Mouse (Mus musculus) embryonic facial prominence, embryonic 11.5 days (tissue): ENCODE measurements around the gene Tsga10. TPM values are rescaled to one million over a fixed set of nuclear protein-coding genes. Genes with fewer than 3 reads are reported as not detected.

Source experiments
- polyA plus RNA-seq: library from polyadenylated mRNA; unstranded; fragments of >200 nt; fragmentation: Nextera tagmentation; extraction: Ambion mirVana; gene quantifications from 2 replicates; pipeline ENCODE4 v1.2.1, GENCODE M21; 2014

Tsga10 gene
- polyA plus RNA-seq, 1 experiment from 2014 or later = 8.8 TPM

Other genes starting within 250 kb of the Tsga10 start
- gene 2010300C02Rik, start 146.3 kb downstream of the Tsga10 start, polyA plus RNA-seq = 0.65 and 0.95 TPM in 2 replicates
- 10.3 and 11.5 TPM in 2 replicates for gene Lipt1, start 5.3 kb upstream of the Tsga10 start, polyA plus RNA-seq
- gene Mitd1, start 24.0 kb upstream of the Tsga10 start, polyA plus RNA-seq = 28.5 and 30.9 TPM in 2 replicates
- gene Mrpl30, start 24.0 kb upstream of the Tsga10 start, polyA plus RNA-seq = 243 and 271 TPM in 2 replicates
- not detected in 2 replicates for gene Lyg2, start 50.1 kb upstream of the Tsga10 start, polyA plus RNA-seq
- gene Lyg1, start 91.3 kb upstream of the Tsga10 start, polyA plus RNA-seq = not detected in 2 replicates
- gene Txndc9, start 131.5 kb upstream of the Tsga10 start, polyA plus RNA-seq = 176 and 177 TPM in 2 replicates
- 28.6 and 33.3 TPM in 2 replicates for gene Eif5b, start 131.6 kb upstream of the Tsga10 start, polyA plus RNA-seq